Mouse (Mus musculus): ENCODE results near the gene Ptpn13.

DNA sequence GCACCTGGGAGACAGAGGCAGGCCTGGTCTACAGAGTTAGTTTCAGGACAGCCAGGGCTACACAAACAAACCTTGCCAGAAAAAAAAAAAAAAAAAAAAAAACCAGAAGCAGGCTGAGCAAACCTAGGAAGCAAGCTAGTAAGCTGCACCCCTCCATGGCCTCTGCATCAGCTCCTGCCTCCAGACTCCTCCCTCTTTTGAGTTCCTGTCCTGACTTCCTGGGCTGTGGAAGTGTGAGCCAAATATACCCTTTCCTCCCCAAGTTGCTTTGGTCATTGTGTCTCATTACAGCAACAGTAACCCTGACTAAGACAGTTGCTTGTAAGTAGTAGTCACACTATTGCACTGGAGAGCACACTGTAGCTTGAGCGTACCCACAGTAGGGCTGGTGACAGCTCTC lies 219.2 kb downstream of the Ptpn13 start:
- no peak for TF ChIP-seq POLR2A (IDR thresholded peaks at IDR 0.05; ENCODE audit: control insufficient read depth, extremely low read depth, insufficient read depth, low read length, poor library complexity)
- no peak for TF ChIP-seq CTCF (IDR thresholded peaks at IDR 0.05; ENCODE audit: borderline replicate concordance, control insufficient read depth, extremely low read depth, insufficient read depth, low read length, poor library complexity)

All from thymus, adult 2 months (tissue).